Mouse (Mus musculus): ENCODE results near the gene Gm11084.

GRCm38 (mm10) chr2:72994165-72994564 lies 7.6 kb upstream of the Gm11084 start:
- TF ChIP-seq CTCF (IDR thresholded peaks at IDR 0.05; ENCODE audit: low read depth, low read length) = no peak
- TF ChIP-seq POLR2A (IDR thresholded peaks at IDR 0.05; ENCODE audit: borderline replicate concordance, low read depth, low read length) = no peak

Measured in bone marrow macrophage, adult 2 months (primary cell).